Mouse (Mus musculus) layer of hippocampus, adult 11-12 months (tissue): ENCODE measurements at regions not wholly inside any gene's neighbourhood (a gene's known extent, or its start where the extent isn't known, plus 50 kb on each side); places are given as distances from the start of the nearest gene placed in this dataset.
"Not testable (repeated sequence)": the region's sequence is repeated elsewhere in the genome, so short reads cannot be mapped to it uniquely, and the experiment has no call there.

ENCODE experiments used
- DNase-seq: peaks from one replicate; pipeline ENCODE4 v3.0.0; 2022; ENCODE audit warnings: low spot score

DNA sequence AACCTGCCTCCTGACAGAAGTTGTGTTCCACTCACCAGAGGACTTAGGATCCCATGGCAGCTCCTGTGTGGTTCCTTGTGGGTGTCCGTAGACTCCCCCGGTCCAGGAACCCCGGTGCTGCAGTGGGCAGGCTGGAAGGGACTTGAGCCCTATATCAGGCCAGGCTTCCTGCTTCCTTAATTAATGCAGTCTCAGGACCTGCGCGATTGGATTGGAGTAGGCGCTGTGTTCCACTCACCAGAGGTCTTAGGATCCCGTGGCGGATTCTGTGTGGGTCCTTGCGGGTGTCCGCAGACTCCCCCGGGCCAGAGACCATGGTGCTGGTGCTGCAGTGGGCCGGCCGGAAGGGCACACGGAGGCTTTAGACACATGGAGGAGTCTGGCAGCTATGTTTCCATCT is 288.7 kb downstream of the Fut8 start:
- DNase-seq = not testable (repeated sequence)

DNA sequence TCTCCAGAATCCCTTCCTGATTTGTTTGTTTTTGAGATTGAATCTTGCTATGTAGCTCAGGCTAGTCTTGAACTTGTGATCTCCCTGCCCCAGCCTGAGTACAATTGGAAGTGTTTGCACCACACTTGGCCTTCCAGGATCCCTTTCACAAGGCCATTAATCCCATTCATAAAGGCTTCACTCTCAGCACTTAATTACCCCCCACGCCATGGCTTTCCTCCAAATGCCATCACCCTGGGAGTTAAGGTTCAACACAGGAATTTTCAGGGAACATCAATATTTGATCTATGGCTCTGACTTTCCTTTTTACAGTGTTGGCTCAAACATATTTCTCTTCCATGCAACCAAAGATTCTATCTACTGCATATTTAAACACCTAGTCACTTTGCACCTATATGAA is 289.6 kb downstream of the Fut8 start:
- DNase-seq = no peak

DNA sequence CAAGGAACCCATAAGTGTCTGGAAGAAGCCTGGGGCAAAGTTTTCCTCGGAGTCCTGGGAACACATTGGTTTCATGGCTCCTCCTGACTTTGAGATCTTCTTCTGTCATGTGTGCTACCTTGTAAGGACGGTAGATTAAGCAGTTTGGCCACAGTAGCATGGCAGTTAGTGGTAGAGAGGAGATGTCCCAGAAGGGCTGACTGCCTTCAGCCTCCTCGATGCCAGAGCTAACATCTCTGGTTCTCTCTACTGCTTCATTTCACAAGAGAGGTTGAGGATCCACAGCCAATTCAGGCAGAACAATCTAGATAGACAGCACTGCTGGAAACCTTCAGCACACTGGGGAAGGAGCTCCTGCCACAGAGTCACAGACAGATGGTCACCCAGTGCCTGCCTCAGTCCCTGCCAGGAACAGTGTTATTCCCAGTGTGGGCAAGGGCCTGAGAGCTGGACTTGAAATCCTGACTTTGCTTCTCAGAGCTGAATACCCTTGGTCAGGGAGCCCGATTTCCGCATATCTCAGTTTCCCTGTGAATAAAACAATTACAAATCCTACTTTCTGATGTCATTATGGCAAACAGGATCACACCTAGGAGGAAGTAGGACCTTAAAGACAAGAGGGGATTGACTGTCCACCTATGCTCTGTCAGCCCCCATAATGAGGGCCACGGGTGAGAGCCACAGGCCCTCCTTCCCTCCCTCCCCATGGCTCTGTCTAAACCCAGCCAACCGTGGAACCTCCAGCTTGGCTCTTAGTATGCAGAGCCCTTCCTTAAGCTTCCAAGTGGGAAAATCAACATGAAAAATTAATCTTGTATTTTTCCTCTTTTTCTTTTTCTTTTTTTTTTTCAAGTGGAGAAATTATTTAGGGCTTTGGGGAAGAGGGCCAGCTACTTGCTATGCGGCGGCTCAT is 290.3 kb downstream of the Fut8 start:
- DNase-seq = no peak

DNA sequence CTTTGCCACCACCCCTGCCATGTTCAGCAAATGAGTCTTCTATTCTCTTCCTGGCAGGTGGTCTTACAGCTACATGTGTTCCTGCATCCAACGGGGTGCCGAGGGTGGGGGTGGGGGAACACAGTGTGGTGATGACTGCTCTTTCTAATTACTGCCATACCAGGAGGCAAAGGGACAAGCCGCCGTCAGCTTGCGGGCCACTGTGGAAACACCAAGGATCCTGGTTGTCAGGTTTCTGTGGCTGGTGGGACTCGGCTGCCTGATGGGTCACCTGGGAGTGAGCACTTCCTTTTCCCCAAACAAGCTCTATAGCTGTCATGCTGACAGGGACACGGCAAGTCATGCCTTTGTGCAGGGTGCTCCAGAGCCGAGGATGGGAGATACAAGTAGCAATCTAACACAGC is 290.9 kb downstream of the Fut8 start:
- DNase-seq = no peak

GRCm38 (mm10) chr12:77529414-77529813 is 291.5 kb downstream of the Fut8 start:
- peak; percentile 20 for DNase-seq

DNA sequence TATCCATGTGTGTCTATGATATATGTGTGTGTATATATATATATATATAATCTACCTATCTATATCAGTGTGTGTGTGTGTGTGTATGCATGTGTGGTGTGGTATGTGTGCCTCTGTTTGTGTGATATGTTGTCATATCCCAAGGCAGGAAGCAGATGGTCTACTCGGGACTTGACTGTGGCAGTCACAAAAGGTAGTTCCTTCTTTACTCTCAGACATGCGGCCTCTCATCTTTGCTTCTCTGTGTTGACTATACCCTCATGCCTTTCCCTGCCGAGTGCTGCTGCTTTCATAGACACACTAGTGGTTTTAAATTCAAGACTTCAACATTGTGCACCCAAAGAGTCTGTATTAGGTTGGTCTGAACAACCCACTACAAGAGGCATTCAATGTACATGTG is 292.0 kb downstream of the Fut8 start:
- no peak for DNase-seq

- no peak for DNase-seq
These were observed 293.4 kb downstream of the Fut8 start for GRCm38 (mm10) chr12:77531294-77531693.

GRCm38 (mm10) chr12:77532547-77532946 is 294.6 kb downstream of the Fut8 start:
- no peak for DNase-seq

GRCm38 (mm10) chr12:77533606-77534005 is 295.7 kb downstream of the Fut8 start:
- DNase-seq = no peak

- DNase-seq = no peak
These were observed 296.2 kb downstream of the Fut8 start for GRCm38 (mm10) chr12:77534079-77534478.

DNA sequence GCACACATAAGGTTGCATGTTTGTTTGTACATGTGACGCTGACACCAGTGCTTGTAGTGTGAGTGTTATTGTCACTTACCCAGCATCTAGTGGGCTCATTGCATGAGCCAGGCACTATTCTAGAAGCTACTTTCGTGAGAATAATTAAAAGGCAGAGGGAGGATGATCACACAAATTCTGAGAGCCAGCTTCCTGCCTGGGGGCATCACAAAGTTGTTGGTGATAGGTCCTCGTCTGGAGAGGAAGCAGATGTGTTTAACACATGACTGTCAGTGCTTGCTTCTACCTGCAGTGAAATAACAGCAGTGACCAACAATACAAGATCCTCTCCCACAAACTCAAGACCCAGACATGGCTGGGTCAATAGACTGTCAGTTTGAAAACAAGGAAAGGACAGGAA is 297.2 kb downstream of the Fut8 start:
- no peak for DNase-seq

DNA sequence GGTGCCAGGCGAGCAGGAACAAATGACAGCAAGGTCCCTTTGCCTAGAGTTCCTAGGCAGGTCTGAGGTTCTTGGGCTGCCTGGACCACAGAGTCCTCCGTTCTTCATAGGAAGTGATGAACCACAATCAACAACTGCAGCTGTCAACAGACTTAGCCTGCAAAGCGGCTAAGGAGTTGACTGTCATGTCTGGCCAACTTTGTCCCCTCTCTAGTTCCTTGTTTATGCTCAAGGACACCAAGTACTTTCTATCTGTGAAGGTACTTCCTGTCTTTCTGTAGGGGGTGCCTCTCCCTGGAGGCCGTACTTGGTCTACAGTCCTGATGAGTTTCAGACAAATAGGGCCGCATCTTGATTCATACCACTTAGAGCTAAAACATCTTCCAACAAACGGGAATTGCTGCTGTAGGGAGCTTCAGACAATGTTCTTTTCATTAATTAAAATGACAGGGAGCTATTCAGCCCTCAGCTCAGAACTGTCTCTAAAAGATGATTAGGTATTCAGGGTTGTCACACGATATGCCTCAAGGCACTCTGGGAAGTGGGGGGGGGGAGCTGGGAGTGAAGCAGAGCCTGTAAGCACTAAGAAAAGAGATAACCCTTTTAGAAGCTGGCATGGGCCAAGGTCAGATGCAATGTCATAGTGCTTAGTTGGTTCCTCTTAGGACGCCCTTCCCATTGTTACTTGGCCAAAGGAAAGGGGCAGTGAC is 299.4 kb downstream of the Fut8 start:
- DNase-seq = no peak

DNA sequence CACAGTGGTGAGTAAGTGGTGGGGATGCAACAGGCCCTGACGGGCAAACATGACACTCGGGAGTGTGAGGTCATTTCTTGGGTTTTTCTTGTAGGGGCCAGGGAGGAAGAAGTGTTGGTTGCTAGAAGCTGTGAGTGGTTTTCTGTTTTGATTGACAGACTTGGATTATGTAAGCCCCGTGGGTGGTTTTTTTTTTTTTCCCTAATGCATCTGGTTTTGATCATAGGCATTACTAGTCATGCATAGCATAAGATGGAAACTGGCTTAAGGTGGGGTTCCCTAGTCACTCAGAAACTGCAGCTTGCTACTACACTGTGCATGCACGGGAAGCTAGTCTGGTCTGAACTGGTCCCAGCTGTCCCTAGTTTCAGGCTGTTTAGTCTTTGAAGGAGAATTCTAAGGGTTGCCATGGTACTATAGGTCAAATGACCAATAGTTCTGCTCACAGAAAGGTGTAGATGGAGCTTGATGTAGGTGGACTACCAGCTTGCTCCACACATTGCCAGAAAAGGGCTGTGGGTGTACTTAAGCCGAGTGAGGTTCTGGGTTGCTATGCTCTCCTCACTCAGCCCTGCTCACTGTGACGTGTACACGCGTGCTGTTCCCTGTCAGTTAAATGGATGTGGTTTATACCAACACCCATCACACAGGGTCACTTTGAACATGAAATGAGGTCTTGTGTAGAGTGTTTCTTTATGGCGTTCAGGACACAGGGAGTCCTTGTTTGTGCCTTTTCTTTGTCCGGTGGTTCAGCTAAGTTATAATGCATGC is 301.9 kb downstream of the Fut8 start:
- no peak for DNase-seq

GRCm38 (mm10) chr12:77541051-77541765 is 303.3 kb downstream of the Fut8 start:
- no peak for DNase-seq

GRCm38 (mm10) chr12:77541826-77542225 is 303.9 kb downstream of the Fut8 start:
- no peak for DNase-seq

DNA sequence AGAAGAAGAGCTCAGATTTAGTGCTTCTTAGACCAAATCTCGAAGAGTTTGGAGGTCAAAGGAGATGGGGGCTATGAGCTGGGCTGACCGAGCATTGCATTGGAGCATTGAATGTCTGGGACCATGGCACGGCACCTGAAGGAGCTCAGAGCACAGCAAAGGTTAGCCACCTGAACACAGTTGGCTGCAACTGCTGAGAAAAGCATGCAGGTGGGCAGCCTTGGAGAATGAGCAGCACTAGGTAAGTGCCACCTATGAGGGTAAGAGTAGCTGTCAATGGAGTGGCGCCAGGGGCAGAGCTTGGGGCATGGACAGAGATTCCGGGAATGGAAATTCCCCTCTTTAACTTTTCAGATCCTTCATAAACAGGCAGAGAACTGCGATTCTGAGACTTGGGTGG is 305.7 kb downstream of the Fut8 start:
- DNase-seq = no peak

DNA sequence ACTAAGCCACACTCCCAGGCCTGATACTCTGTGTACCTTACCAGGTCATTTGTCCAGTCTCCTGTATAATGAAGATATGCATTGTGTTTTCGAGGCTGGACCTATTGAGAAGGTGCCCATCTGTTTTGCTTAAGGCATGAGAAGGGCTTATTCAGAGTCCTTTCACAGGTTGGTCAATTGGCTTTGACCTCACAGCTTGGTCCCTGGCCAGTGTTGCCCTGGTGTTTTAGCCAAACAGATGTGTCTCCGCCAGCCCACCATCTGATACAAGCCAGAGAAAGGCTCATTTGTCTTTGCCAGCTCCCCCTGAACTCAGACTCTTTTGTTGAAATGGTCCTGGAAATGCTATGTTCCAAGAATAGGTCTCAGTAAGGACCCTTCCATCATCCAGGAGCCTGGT is 308.2 kb downstream of the Fut8 start:
- no peak for DNase-seq

DNA sequence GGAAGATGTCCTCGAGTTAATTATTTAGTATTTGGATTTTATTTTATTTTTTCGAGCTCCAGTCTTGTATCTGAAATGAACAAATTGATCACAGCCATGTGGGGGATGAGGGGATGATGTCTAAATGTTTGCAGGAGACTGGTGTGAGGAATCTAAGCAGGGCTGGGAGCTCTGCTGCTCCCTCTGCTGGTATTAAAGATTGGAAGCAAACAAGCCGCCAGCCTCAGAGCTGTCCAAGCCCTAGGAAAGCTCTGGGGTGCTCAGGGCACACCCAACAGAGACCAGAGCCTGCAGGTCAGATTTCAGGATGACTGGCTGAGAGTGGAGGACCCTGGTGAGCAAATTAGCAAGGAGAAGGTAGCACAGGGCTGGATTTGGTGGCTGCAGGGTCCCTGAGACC is 330.4 kb downstream of the Fut8 start:
- DNase-seq = peak; percentile 58

GRCm38 (mm10) chr12:77570501-77570900 is 332.6 kb downstream of the Fut8 start:
- DNase-seq = no peak

DNA sequence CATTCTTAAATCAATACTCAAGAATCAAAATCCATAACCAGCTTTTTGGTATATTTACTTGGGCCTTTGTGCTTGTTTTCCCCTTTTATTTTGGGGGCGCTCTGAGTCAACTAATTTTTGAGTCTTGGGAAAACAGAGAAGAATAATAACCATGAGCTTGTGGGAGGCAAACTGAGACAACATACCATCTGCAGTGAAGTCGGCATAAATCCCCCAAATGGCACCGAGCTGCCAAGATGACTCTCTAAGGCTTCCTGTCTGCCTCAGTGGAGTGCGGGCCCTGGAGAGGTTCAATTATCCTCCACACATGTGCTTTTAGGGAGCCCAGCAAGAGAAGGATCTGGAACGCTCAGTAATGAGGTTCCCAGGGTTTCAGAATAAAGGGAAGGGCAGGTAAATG is 333.1 kb downstream of the Fut8 start:
- DNase-seq = peak; percentile 32

- DNase-seq = no peak
These were observed 337.1 kb downstream of the Fut8 start for GRCm38 (mm10) chr12:77575046-77575445.

- no peak for DNase-seq
These were observed 350.4 kb downstream of the Fut8 start for GRCm38 (mm10) chr12:77588297-77588696.
